Mouse (Mus musculus): Measurements from ENCODE around the gene Trim29.

GRCm38 (mm10) chr9:43309087-43309872 lies 1.4 kb upstream of the Trim29 start:
- TF ChIP-seq POLR2A (IDR thresholded peaks at IDR 0.05; ENCODE audit: borderline replicate concordance, insufficient read depth, low read length) (no peak), CTCF (IDR thresholded peaks at IDR 0.05; ENCODE audit: borderline replicate concordance, insufficient read depth, low read depth, low read length) (no peak)
